8 mouse cellular contexts compared by ENCODE assay signal in genomic region chr11:97343619-97344018, GRCm38 (mm10). TPM values are rescaled to one million over a fixed set of nuclear protein-coding genes. Genes with fewer than 3 reads are reported as not detected.
DNase-seq lines count a peak whose midpoint lies in the region; ATAC-seq and TF ChIP-seq lines count a peak whose summit lies in the region.

No protein-coding gene starts in this region.

- H3K27ac ChIP-seq in midbrain, embryonic 11.5 days (ENCODE audit: low read depth, low read length) = no peak overlapping the region
- H3K27ac ChIP-seq in midbrain, embryonic 13.5 days = no peak overlapping the region
- no peak overlapping the region for H3K27ac ChIP-seq in lung, embryonic 14.5 days (ENCODE audit: low read depth)
- no peak overlapping the region for H3K27ac ChIP-seq in hindbrain, embryonic 16.5 days (ENCODE audit: low read depth, low read length)

- peak; percentile 75 for DNase-seq in midbrain, embryonic 11.5 days (ENCODE audit: low spot score, missing footprints)
- no peak for DNase-seq in brain, embryonic 14.5 days (ENCODE audit: low read depth)
- peak; percentile 33 for DNase-seq in lung, embryonic 14.5 days
- DNase-seq in testis, postnatal 10 days (ENCODE audit: low spot score) = peak; percentile 69
- DNase-seq in frontal cortex, postnatal 36 days (ENCODE audit: low spot score in 2 of 2) = no peak

- no peak for ATAC-seq in midbrain, embryonic 11.5 days (ENCODE audit: low FRiP score)
- ATAC-seq in midbrain, embryonic 13.5 days = no peak
- ATAC-seq in inflammation-experienced regulatory T-cells, adult 6 months = peak; percentile 56
- no peak for ATAC-seq in lung, embryonic 14.5 days (ENCODE audit: insufficient read depth)
- no peak for ATAC-seq in hindbrain, embryonic 16.5 days

- H3K9ac ChIP-seq in midbrain, embryonic 11.5 days (ENCODE audit: low read length) = no peak overlapping the region
- H3K9ac ChIP-seq in midbrain, embryonic 13.5 days (replicated peaks) = no peak overlapping the region
- no peak overlapping the region for H3K9ac ChIP-seq in lung, embryonic 14.5 days
- no peak overlapping the region for H3K9ac ChIP-seq in hindbrain, embryonic 16.5 days (ENCODE audit: low read depth, low read length)

- H3K27me3 ChIP-seq in midbrain, embryonic 11.5 days (ENCODE audit: control insufficient read depth, insufficient read depth, low read length) = peaks cover 4% of the 10 kb centered on the region
- peaks cover 8% of the 10 kb centered on the region; the same call in 1 of the 2 replicates for H3K27me3 ChIP-seq in midbrain, embryonic 13.5 days
- no peaks in the 10 kb centered on the region for H3K27me3 ChIP-seq in lung, embryonic 14.5 days (ENCODE audit: insufficient read depth, low read length)
- H3K27me3 ChIP-seq in hindbrain, embryonic 16.5 days (replicated peaks; ENCODE audit: control insufficient read depth, insufficient read depth, low read length) = no peaks in the 10 kb centered on the region

- 32% methylated on average over 17 of the region's 17 CpGs for WGBS in midbrain, embryonic 11.5 days
- 27% methylated on average over 17 of the region's 17 CpGs for WGBS in midbrain, embryonic 13.5 days
- WGBS in lung, embryonic 14.5 days = 19% methylated on average over 17 of the region's 17 CpGs
- WGBS in hindbrain, embryonic 16.5 days = 29% methylated on average over 17 of the region's 17 CpGs

- no peak for TF ChIP-seq POLR2A in brain, embryonic 14.5 days (IDR thresholded peaks at IDR 0.05; ENCODE audit: borderline replicate concordance, extremely low read depth, insufficient read depth, insufficient read length, poor library complexity, severe bottlenecking)

- no peaks in the 10 kb centered on the region for H3K9me3 ChIP-seq in midbrain, embryonic 11.5 days (ENCODE audit: control insufficient read depth, low read length)
- no peaks in the 10 kb centered on the region for H3K9me3 ChIP-seq in midbrain, embryonic 13.5 days
- H3K9me3 ChIP-seq in lung, embryonic 14.5 days (ENCODE audit: low read depth, low read length) = no peaks in the 10 kb centered on the region
- H3K9me3 ChIP-seq in hindbrain, embryonic 16.5 days (ENCODE audit: control insufficient read depth, low read length) = no peaks in the 10 kb centered on the region

- no peak overlapping the region for H3K4me3 ChIP-seq in midbrain, embryonic 11.5 days (ENCODE audit: low read depth, low read length)
- H3K4me3 ChIP-seq in midbrain, embryonic 13.5 days (replicated peaks) = no peak overlapping the region
- no peak overlapping the region for H3K4me3 ChIP-seq in lung, embryonic 14.5 days (ENCODE audit: low read depth, low read length)
- no peak overlapping the region for H3K4me3 ChIP-seq in hindbrain, embryonic 16.5 days (ENCODE audit: low read length)

- H3K36me3 ChIP-seq in midbrain, embryonic 11.5 days (ENCODE audit: control insufficient read depth, insufficient read depth, low read length) = no peaks in the 10 kb centered on the region
- H3K36me3 ChIP-seq in midbrain, embryonic 13.5 days = no peaks in the 10 kb centered on the region
- no peaks in the 10 kb centered on the region for H3K36me3 ChIP-seq in lung, embryonic 14.5 days (ENCODE audit: insufficient read depth)
- H3K36me3 ChIP-seq in hindbrain, embryonic 16.5 days (ENCODE audit: control insufficient read depth, insufficient read depth, low read length) = no peaks in the 10 kb centered on the region

- peak; percentile 23; the same call in 1 of the 2 replicates for TF ChIP-seq CTCF in brain, embryonic 14.5 days (IDR thresholded peaks at IDR 0.05; ENCODE audit: borderline replicate concordance, extremely low read depth, insufficient read depth, insufficient read length)
- peak; percentile 35 for TF ChIP-seq CTCF in lung, embryonic 14.5 days (IDR thresholded peaks at IDR 0.05; ENCODE audit: low read depth)

- no peaks in the 10 kb centered on the region for H3K4me1 ChIP-seq in midbrain, embryonic 11.5 days (ENCODE audit: control insufficient read depth, insufficient read depth, low read length)
- H3K4me1 ChIP-seq in midbrain, embryonic 13.5 days (replicated peaks) = 0 out of 2 replicates have a peak, but pooled peaks cover 2% of the 10 kb centered on the region
- no peaks in the 10 kb centered on the region; the same call in 1 of the 2 replicates for H3K4me1 ChIP-seq in lung, embryonic 14.5 days (ENCODE audit: insufficient read depth)
- no peaks in the 10 kb centered on the region for H3K4me1 ChIP-seq in hindbrain, embryonic 16.5 days (ENCODE audit: control insufficient read depth, insufficient read depth, low read depth, low read length)

- no peak overlapping the region for H3K4me2 ChIP-seq in midbrain, embryonic 11.5 days
- H3K4me2 ChIP-seq in midbrain, embryonic 13.5 days (replicated peaks) = no peak overlapping the region
- H3K4me2 ChIP-seq in lung, embryonic 14.5 days = 0 out of 2 replicates have a peak overlapping the region, but pooled peaks have one; percentile 7
- no peak overlapping the region for H3K4me2 ChIP-seq in hindbrain, embryonic 16.5 days (ENCODE audit: low read length)

RNA-seq across cellular contexts. Expression of gene Gpr179, which starts 8.3 kb away (rescaled TPM):
- polyA plus RNA-seq in midbrain, embryonic 11.5 days (2014; fragmentation: Nextera tagmentation; extraction: Ambion mirVana) = 0.03 TPM in 1 of 2 replicates, not detected in the other
- polyA plus RNA-seq in midbrain, embryonic 13.5 days (2015; fragmentation: Nextera tagmentation; extraction: Ambion mirVana) = 0.39 and 0.48 TPM in 2 replicates
- 0.26 and 0.41 TPM in 2 replicates for polyA plus RNA-seq in brain, embryonic 14.5 days (2012; rRNA removed)
- polyA plus RNA-seq in inflammation-experienced regulatory T-cells, adult 6 months (2017; shearing (Covaris generic)) = under 1 TPM; 0.18 to 0.37 (median 0.27) TPM
- polyA plus RNA-seq in lung, embryonic 14.5 days (2014; fragmentation: Nextera tagmentation; extraction: Ambion mirVana) = 0.08 and 0.09 TPM in 2 replicates
- 0.43 and 0.51 TPM in 2 replicates for polyA plus RNA-seq in hindbrain, embryonic 16.5 days (2015; fragmentation: Nextera tagmentation; extraction: Ambion mirVana)

RNA-seq across cellular contexts. Expression of gene Socs7, which starts 18.7 kb away (rescaled TPM):
- 3.4 and 3.7 TPM in 2 replicates for polyA plus RNA-seq in midbrain, embryonic 11.5 days (2014; fragmentation: Nextera tagmentation; extraction: Ambion mirVana)
- 8.8 and 9.4 TPM in 2 replicates for polyA plus RNA-seq in midbrain, embryonic 13.5 days (2015; fragmentation: Nextera tagmentation; extraction: Ambion mirVana)
- polyA plus RNA-seq in brain, embryonic 14.5 days (2012; rRNA removed) = 31.2 and 37.1 TPM in 2 replicates
- 1 to 10 TPM; 5.9 to 8.5 (median 7.9) TPM for polyA plus RNA-seq in inflammation-experienced regulatory T-cells, adult 6 months (2017; shearing (Covaris generic))
- polyA plus RNA-seq in lung, embryonic 14.5 days (2014; fragmentation: Nextera tagmentation; extraction: Ambion mirVana) = 1.9 and 2.7 TPM in 2 replicates
- polyA plus RNA-seq in hindbrain, embryonic 16.5 days (2015; fragmentation: Nextera tagmentation; extraction: Ambion mirVana) = 7.3 and 8.1 TPM in 2 replicates

RNA-seq across cellular contexts. Expression of gene Mrpl45, which starts 28.1 kb away (rescaled TPM):
- polyA plus RNA-seq in midbrain, embryonic 11.5 days (2014; fragmentation: Nextera tagmentation; extraction: Ambion mirVana) = 56.6 and 58.9 TPM in 2 replicates
- polyA plus RNA-seq in midbrain, embryonic 13.5 days (2015; fragmentation: Nextera tagmentation; extraction: Ambion mirVana) = 39.6 and 46.4 TPM in 2 replicates
- 25.4 and 26.1 TPM in 2 replicates for polyA plus RNA-seq in brain, embryonic 14.5 days (2012; rRNA removed)
- polyA plus RNA-seq in inflammation-experienced regulatory T-cells, adult 6 months (2017; shearing (Covaris generic)) = 10 to 100 TPM; 39.1 to 45.1 (median 39.1) TPM
- polyA plus RNA-seq in lung, embryonic 14.5 days (2014; fragmentation: Nextera tagmentation; extraction: Ambion mirVana) = 46.0 and 48.1 TPM in 2 replicates
- 38.2 and 39.5 TPM in 2 replicates for polyA plus RNA-seq in hindbrain, embryonic 16.5 days (2015; fragmentation: Nextera tagmentation; extraction: Ambion mirVana)

Comparison
In these comparisons a context has a peak if more than half of its experiments do, and no peak if none do; other contexts are left out.
1. DNase-seq: peak in midbrain, embryonic 11.5 days (single experiment), lung, embryonic 14.5 days (single experiment) and testis, postnatal 10 days (single experiment); none in brain, embryonic 14.5 days (single experiment) and frontal cortex, postnatal 36 days (0 of 2).